Mouse (Mus musculus): ENCODE measurements at regions not wholly inside any gene's neighbourhood (a gene's known extent, or its start where the extent isn't known, plus 50 kb on each side); places are given as distances from the start of the nearest gene placed in this dataset.

DNA sequence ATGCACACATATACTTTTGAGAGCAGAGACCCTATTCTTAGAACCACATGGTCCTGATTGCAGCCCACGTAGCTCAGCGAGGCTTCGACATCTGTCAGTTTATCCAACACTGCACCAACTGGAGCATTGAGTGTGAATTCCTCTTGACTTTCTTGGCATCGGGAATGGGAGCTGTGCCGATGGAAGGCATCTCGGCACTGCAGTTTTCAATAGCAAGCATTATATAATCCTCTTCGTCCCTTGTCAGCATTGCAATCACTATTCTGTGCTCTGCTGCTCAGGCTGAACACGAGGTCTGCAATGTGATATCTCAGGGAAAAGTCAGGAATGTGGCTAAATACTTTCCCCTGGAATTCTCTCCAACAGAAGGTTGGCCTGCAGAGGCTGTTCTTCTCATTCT lies 224.6 kb downstream of the Lnpk start:
- no peak for DNase-seq (ENCODE audit: low read depth, low spot score)

DNA sequence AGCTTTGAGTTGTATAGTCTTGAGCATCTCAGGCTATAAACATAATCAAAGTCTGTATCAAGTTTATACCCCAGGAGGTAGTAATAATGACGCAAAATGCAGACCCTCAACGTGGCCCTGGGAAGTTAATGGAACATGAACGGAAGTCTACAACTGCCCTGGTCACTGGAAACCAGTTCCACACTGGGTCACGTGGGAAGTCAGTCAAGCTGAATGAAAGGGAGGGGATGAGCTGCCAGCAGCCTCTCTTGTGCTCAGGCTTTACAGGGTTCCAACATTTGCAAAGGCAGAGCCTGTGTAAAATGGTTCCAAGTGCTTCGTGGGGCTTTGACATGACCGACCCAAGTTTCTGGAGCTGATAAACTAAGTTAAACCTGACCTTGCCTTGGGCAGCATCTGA lies 229.4 kb downstream of the Lnpk start:
- no peak for DNase-seq (ENCODE audit: low read depth, low spot score)

DNA sequence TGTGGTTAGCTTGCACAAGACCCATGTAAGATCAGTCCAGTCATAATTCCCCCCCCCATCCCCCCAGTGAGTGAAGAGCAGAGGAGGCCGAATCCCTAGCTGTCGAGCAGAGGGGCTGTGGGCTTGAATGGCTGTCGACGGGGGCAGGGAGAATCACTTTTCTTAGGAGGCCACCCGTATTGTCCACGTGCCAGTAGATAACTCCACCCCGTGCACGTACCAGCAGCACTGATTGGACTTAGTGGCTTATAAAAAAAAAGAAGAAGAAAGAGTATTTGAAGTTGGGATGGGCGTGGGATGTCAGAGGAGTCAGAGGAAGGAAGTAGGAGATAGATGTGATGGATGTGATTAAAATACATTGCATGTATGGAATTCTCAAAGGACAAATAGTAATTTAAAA lies 272.9 kb downstream of the Lnpk start:
- no peak for DNase-seq (ENCODE audit: low read depth, low spot score)

DNA sequence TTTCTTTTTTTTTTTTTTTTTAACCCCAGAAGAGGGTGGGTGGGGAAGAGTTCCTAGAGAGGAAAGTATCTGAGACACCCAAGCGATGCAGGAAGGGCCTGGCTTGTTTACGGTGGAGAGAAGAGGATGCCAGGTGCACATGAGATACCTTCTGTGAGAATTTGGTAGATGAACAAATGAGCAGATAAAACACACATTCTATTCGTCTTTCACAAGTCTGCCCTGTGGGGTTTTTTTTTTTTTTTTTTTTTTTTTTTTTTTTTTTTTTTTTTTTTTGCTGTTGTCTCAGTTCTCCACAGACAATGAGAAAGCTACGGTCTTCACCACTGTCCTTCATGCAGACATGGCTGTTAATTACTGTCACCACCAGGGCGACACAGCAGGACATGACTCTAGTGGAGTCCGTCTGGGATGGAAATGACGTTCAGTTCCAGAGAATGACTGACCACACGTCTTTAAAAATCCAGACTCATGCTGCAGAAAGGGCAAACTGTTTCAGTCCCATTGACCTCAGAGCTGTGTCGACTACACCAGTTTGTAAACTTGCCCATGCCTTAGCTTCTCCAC lies 278.3 kb downstream of the Lnpk start:
- DNase-seq (ENCODE audit: low read depth, low spot score) = no peak

DNA sequence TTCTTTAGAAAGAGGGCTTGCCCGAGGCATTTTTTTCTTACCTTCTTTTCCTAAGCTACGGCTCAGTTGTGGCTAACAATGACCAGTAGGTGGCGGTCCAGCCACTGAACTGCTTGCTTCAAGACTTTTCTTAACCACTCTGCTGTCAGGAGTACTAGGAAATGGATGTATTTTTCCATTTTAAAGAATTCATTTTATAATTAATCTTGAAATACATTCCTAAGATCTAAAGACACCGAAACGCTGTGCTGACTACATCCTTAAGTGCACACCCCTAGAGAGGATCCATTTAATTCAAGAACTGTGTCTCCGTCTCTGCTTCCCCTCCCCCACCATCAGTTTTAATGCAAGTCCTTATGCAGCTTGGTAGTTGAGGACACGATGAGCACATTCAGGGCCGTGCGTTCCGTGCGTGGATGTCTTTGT lies 278.9 kb downstream of the Lnpk start:
- DNase-seq (ENCODE audit: low read depth, low spot score) = peak; percentile 61

DNA sequence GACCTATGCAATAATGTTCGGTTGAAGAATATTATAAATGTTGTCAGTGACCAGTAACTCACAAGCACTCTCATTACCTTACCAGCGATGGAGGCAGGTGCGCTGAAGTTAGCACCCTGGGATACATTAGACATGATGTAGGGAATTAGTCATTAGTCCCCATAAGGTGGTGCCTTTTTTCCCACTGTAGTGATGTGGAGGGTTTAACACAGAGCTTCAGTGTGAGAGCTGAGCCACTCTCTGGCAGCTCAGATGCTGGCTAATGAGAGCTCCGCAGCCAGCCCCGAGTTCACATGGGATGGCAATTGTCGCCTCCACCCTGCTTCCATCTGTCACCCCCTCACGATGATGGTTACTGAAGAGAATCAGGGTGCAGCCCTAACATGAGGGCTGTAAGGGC lies 286.6 kb downstream of the Lnpk start:
- DNase-seq (ENCODE audit: low read depth, low spot score) = no peak

DNA sequence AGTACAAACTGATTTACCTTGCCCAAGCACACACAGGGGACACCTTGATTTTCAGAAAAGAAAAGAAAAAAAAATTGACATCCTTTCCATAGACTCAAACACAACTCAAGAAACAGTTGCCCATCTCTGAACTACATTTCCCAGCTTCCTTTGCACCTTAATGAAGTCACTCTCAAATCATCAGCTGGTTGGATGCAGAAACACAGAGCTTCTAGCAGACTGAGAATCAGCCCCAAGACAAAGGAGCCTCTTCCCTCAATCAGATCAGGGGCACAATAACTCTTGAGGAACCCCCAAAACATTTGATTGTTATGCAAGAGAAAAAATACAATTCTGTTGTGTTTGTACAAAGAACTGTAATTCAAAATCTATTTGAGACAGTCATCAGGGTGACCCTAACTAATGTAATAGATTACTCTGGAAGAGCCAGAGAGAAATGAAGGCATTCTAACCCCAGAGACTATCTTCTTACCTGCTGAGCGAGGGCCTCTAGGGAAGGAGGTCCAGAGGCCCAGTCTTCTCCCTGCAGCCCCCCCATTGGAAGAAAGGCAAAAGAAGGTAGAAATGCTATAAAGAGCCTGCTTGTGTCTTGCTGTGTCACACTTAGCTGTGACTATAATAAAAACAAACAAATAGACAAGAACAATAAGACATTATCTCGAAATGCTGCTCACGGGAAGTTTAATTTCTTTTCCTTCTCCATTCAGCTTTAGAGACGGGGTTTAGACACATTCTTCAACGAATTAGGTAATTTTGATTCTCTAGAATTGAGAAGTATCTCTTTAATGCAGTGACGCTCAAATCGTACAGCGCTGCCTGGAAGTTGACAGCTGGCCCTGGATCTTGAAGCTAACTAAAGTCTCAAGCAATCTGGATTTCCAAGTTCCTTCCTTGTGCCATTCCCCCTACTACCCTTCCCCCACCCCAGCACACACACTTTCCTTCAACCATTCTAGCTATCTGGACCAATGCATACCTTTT lies 287.5 kb downstream of the Lnpk start:
- DNase-seq (ENCODE audit: low read depth, low spot score) = no peak

GRCm38 (mm10) chr2:74285624-74286023 lies 293.6 kb downstream of the Lnpk start:
- no peak for DNase-seq (ENCODE audit: low read depth, low spot score)

- no peak for DNase-seq (ENCODE audit: low read depth, low spot score)
Observed at GRCm38 (mm10) chr2:74264963-74265362, 314.3 kb downstream of the Lnpk start.

GRCm38 (mm10) chr2:74257034-74257781 lies 322.0 kb downstream of the Lnpk start:
- DNase-seq (ENCODE audit: low read depth, low spot score) = no peak

DNA sequence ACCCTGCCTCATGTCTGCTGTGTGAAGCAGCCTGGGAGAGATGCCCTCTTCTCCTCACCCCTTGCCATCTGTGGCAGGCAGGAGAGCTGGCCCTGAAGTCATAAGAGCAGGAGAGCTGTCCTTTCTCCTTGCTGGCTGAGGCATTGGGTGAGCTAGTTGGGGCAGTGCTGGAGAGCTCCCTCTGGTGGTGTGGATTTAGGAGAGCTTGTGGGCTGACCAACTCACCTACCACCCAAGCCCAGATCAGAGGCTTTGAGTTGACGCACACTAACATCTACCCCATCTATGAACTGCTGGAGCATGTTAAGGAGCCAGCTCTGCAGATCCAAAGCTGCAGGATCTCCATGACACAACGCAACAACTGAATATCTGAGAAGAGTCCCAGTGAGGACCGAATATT lies 331.7 kb downstream of the Lnpk start:
- no peak for DNase-seq (ENCODE audit: low read depth, low spot score)

DNA sequence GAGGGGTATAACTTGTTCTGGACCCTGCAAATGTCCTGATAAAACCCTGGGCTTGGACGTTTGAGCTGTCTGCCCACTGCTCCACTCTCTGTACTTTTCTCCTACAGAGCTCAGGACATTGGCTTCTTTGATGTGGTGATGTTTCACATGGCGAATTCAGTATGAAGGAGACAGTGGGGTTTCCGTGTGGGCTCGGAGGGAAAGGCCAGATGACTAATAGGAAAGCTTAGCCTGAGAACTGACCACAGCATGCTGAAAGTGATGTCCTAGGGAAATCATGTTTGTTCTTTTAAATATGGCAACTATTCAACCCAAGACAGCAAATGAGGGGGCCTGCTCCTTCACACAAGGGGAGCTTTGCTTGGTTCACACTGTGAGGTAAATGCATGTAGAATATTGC lies 332.6 kb downstream of the Lnpk start:
- no peak for DNase-seq (ENCODE audit: low read depth, low spot score)

DNA sequence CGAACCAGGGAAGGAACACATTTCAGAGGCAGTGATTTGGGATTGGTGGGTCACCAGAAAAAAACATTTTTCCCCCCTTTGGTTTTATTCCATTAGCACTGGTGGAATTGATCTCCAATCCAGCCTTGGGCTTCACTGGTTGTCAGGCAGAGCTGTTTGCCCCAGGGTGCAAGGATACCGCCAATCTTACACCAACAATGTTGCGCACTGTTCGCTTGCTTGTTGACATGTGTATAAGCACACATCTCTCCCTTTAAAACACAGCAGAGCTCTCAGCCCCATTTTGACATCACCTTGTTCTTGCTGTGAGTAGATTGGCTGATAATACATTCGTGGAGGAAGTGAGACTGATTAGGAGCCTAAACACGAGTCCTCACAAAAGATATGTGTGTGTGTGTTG lies 333.1 kb upstream of the Atp5g3 start:
- no peak for DNase-seq (ENCODE audit: low read depth, low spot score)

GRCm38 (mm10) chr2:74243801-74244200 lies 332.7 kb upstream of the Atp5g3 start:
- DNase-seq (ENCODE audit: low read depth, low spot score) = peak; percentile 45

GRCm38 (mm10) chr2:74239586-74239985 lies 328.5 kb upstream of the Atp5g3 start:
- no peak for DNase-seq (ENCODE audit: low read depth, low spot score)

DNA sequence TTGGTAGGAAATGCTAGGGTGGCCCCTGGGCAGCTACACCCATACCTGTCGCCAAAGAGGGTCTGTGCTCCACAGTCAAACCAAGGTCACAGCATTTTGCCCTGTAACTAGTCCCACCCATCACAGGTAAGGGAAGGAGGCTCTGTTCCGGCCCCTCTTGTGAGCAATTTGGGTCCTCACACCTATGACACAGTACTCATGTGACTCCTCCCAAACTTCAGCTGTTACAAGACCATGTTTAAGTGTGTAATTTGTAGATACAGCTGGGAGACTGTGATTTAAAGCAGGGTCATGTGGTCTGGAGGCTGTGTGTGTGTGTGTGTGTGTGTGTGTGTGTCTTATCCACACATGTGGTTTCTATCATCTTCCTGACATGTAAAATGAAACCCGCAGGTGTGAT lies 306.3 kb upstream of the Atp5g3 start:
- no peak for DNase-seq (ENCODE audit: low read depth, low spot score)

GRCm38 (mm10) chr2:74210210-74210609 lies 299.1 kb upstream of the Atp5g3 start:
- DNase-seq (ENCODE audit: low read depth, low spot score) = no peak

- no peak for DNase-seq (ENCODE audit: low read depth, low spot score)
Observed at GRCm38 (mm10) chr2:74209421-74209917, 298.3 kb upstream of the Atp5g3 start.

GRCm38 (mm10) chr2:74207440-74207839 lies 296.3 kb upstream of the Atp5g3 start:
- no peak for DNase-seq (ENCODE audit: low read depth, low spot score)

DNA sequence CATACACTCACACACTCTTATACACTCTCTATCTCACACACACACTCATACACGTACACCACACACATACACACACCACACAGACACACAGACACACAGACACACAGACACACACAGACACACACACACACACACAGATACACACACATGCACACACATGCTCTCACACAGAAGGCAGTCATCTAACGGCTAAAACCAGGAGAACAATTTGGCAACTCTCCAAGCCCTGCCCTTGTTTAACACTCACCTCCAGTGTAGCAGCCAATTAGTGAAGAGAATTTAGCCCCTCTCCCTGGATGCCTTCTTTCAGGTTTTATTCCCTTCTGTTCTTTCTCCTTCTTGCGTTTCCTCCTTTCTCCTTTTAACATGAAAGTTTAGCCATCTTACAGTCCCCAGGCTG lies 291.6 kb upstream of the Atp5g3 start:
- no peak for DNase-seq (ENCODE audit: low read depth, low spot score)

GRCm38 (mm10) chr2:74201608-74202323 lies 290.6 kb upstream of the Atp5g3 start:
- DNase-seq (ENCODE audit: low read depth, low spot score) = no peak

- DNase-seq (ENCODE audit: low read depth, low spot score) = no peak
Observed at GRCm38 (mm10) chr2:74199550-74199949, 288.4 kb upstream of the Atp5g3 start.

All from retina, postnatal 7 days (tissue).